Mouse (Mus musculus) forebrain, embryonic 12.5 days (tissue): ENCODE data around the gene Otud3. TPM values are rescaled to one million over a fixed set of nuclear protein-coding genes. Genes with fewer than 3 reads are reported as not detected.
"Not testable (repeated sequence)": the region's sequence is repeated elsewhere in the genome, so short reads cannot be mapped to it uniquely, and the experiment has no call there.

Experiments used
- ATAC-seq: fragments of 200-750 bp; cut with Nextera tagmentation; 2 replicates; pipeline ENCODE4 v1.8.0; 2017; ENCODE audit warnings: moderate TSS enrichment; ENCODE audit not compliant: low FRiP score
- H3K27ac ChIP-seq: fragments of 300-500 bp; sonication (generic); 2 replicates; pipeline ENCODE4 v1.5.1; 2016; ENCODE audit warnings: mild to moderate bottlenecking
- H3K27me3 ChIP-seq: fragments of 300-500 bp; sonication (generic); 2 replicates; pipeline ENCODE4 v1.6.1; 2016; ENCODE audit warnings: mild to moderate bottlenecking
- H3K36me3 ChIP-seq: fragments of 300-500 bp; sonication (generic); replicated peaks from 2 replicates; pipeline ENCODE4 v1.6.1; 2016; ENCODE audit warnings: mild to moderate bottlenecking
- H3K4me1 ChIP-seq: fragments of 300-500 bp; sonication (generic); 2 replicates; pipeline ENCODE4 v1.6.1; 2016
- H3K4me2 ChIP-seq: fragments of 300-500 bp; sonication (generic); 2 replicates; pipeline ENCODE4 v1.6.1; 2016; ENCODE audit warnings: mild to moderate bottlenecking, moderate library complexity
- H3K4me3 ChIP-seq: fragments of 300-500 bp; sonication (generic); replicated peaks from 2 replicates; pipeline ENCODE4 v1.5.1; 2016; ENCODE audit warnings: mild to moderate bottlenecking
- H3K9ac ChIP-seq: fragments of 300-500 bp; sonication (generic); 2 replicates; pipeline ENCODE4 v1.6.1; 2016; ENCODE audit warnings: mild to moderate bottlenecking
- H3K9me3 ChIP-seq: fragments of 300-500 bp; sonication (generic); 2 replicates; pipeline ENCODE4 v1.6.1; 2016
- WGBS: fragments of 180-500 bp; shearing (Covaris S2); methylation state at CpG from one replicate; pipeline ENCODE4 v1.1.7; 2016; 5-methylcytosine and 5-hydroxymethylcytosine counted together
- polyA plus RNA-seq: library from polyadenylated mRNA; unstranded; fragments of >200 nt; fragmentation: Nextera tagmentation; extraction: Ambion mirVana; gene quantifications from 2 replicates; pipeline ENCODE4 v1.2.1, GENCODE M21; 2016

Gene Otud3
- polyA plus RNA-seq, 1 experiment from 2014 or later, result 4.0 TPM

DNA sequence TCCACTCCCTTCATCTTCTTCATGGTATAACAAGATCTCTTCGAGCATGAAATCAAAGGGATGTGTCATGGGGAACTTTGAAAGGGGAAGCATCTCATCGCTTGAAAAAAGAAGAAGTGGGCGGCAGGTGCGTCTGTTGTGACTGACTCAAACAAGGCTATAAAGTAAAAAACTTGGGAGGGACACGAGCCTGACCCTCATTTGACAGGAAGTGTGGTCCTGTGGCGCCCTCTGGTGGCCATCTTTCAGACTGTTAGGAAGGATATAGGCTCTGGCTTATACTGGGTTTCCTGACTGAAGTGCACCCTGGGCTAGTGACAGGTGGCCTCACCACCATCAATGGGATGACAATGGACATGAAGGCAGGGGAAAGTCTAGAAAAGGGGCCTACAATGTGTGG lies 29.5 kb downstream of the Otud3 start:
- Histone ChIP-seq H3K27ac (no peak overlapping the region), H3K4me2 (no peak overlapping the region), H3K36me3 (no peaks in the 10 kb centered on the region), H3K9ac (no peak overlapping the region), H3K27me3 (peaks cover 16% of the 10 kb centered on the region; the same call in 1 of the 2 replicates), H3K4me1 (peaks cover 7% of the 10 kb centered on the region), H3K4me3 (no peak overlapping the region), H3K9me3 (no peaks in the 10 kb centered on the region)
- WGBS, result 19% methylated on average over 6 of the region's 6 CpGs
- ATAC-seq, result no peak

DNA sequence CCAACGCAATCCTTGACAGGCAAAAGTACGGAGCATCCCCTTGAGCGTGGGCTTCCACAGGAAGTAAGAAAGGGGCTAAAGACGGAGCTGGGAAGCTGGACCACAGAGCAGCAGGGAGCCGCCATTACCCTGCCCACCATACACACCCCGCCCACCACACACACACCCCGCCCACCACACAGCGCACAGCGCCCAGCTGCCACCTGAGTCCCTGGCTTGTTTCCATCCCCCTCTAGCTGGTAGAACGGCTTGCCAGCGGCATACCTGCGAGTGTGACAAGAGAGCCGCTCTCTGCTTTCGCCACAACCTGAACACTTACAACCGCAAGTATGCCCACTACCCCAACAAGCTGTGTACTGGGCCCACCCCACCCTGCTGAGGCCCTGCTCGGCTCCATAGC lies 31.6 kb downstream of the Otud3 start:
- H3K27ac ChIP-seq, result no peak overlapping the region
- ATAC-seq, result peak; percentile 53; the same call in 1 of the 2 replicates
- peaks cover 19% of the 10 kb centered on the region; the same call in 1 of the 2 replicates for H3K27me3 ChIP-seq
- peak overlapping the region; percentile 36 for H3K4me2 ChIP-seq
- 9% methylated on average over 15 of the region's 16 CpGs for WGBS
- peaks cover 9% of the 10 kb centered on the region for H3K4me1 ChIP-seq
- no peaks in the 10 kb centered on the region for H3K9me3 ChIP-seq
- H3K9ac ChIP-seq, result peak overlapping the region; percentile 21; the same call in 1 of the 2 replicates
- peak overlapping the region; percentile 11 for H3K4me3 ChIP-seq
- H3K36me3 ChIP-seq, result no peaks in the 10 kb centered on the region

DNA sequence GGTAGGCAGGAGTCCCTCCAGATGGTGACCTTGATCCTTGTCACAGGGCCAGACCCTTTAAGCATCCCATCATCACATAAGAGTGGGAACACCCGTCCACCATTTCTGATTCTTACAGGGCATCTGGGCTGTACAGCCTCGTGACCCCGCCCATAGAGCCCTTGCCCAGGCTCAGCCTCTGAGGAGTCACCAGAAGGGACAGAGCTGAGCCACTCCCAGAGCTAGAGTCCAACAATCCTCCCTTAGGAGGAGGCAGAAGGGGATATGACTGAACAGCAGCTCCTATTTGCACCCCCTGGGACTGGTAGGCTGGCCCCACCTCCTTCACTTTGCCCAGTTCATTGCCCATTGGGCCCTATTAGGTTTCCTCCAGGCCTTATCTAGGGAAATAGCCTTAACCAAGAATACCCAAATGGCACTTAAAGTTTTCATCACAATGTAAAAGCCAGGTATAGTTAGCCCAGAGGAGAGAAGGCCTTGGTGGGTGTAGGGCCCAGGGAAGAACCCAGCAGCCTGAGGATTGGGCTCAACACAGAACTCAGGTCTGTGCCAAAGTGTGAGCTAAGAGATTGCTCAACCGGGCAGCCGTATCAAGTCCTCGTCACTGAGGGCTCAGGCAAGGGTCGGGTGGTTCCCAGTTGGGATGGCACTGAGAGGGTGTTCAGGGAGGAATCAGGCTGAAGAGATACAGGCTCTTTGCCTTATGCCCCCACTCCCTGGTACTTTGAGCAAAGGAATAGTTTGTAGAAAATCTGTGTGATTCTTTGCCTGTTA lies 32.7 kb downstream of the Otud3 start:
- no peak for ATAC-seq
- 88% methylated on average over 7 of the region's 7 CpGs for WGBS
- H3K4me1 ChIP-seq, result peaks cover 9% of the 10 kb centered on the region

DNA sequence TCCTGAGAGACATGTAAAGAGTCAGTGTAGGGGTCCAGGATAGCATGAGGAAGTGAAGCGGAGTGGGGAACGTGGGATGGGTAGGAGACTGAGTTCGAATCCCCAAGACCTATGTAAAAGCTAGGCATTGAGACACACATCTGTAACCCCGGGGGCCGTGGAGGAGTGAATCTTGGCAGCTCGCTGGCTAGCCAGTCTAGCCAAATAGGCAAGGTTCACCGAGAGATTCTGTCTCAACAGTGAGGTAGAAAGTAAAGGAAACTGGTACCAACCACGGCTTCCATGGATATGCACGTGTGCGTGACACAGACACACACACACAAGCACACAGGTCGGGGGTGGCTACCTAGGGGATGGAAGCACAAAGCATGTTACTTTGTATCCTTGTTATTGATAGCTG lies 33.9 kb downstream of the Otud3 start:
- no peak overlapping the region for H3K9ac ChIP-seq
- peaks cover 9% of the 10 kb centered on the region for H3K4me1 ChIP-seq
- H3K4me2 ChIP-seq, result no peak overlapping the region
- WGBS, result 86% methylated on average over 11 of the region's 11 CpGs
- peaks cover 19% of the 10 kb centered on the region; the same call in 1 of the 2 replicates for H3K27me3 ChIP-seq
- H3K4me3 ChIP-seq, result no peak overlapping the region
- H3K36me3 ChIP-seq, result no peaks in the 10 kb centered on the region
- no peaks in the 10 kb centered on the region for H3K9me3 ChIP-seq
- no peak for ATAC-seq
- no peak overlapping the region for H3K27ac ChIP-seq

More for the DNA sequence above, 32.7 kb downstream of the Otud3 start:
- no peak overlapping the region for H3K27ac ChIP-seq
- no peak overlapping the region for H3K9ac ChIP-seq
- no peak overlapping the region for H3K4me2 ChIP-seq
- H3K27me3 ChIP-seq, result peaks cover 19% of the 10 kb centered on the region; the same call in 1 of the 2 replicates
- H3K4me3 ChIP-seq, result no peak overlapping the region
- H3K9me3 ChIP-seq, result no peaks in the 10 kb centered on the region
- no peaks in the 10 kb centered on the region for H3K36me3 ChIP-seq

DNA sequence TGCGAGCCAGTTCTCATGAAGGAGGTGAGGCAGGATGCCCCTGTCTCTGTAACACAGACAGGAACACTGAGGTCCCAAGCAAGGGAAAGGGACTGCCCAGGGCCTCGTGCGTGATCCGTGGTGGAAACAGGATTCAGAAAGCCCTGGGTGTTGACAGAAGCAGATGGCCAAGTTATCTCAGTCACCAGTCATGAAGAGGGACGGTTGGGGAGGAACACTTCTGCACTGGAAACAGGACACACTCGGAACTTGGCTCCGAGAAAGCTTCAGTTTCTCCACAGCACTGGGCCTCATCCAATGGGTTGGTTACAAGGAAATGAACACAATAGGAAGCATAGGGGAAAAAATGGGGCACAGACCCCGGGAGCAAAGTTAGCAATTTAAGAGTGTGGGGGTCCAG lies 35.0 kb downstream of the Otud3 start:
- Histone ChIP-seq H3K4me1 (peaks cover 9% of the 10 kb centered on the region), H3K9ac (no peak overlapping the region), H3K36me3 (no peaks in the 10 kb centered on the region), H3K27ac (no peak overlapping the region), H3K27me3 (peaks cover 19% of the 10 kb centered on the region; the same call in 1 of the 2 replicates), H3K9me3 (no peaks in the 10 kb centered on the region), H3K4me3 (no peak overlapping the region), H3K4me2 (no peak overlapping the region)
- no peak for ATAC-seq
- 74% methylated on average over 8 of the region's 8 CpGs for WGBS

DNA sequence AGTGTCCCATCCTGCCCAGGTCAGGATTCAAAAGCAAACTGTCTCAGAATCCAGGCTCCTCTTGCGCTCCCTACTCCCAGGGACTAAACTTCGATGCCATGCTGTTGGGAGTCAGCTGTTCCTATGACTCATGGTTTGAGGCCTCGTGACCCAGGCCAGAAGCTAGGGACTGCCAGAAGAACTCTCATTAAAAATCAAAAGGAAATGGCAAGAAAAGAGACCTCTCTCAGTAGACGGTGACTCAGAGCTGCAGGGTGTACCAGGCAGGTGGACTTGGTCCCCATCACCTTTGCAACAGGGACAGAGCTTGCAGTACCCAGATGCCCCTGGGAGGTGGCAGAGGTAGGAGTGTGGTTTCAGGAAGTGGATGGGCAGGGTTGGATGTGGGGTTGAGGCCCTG lies 36.0 kb downstream of the Otud3 start, which contains the start of gene Pla2g2e:
Gene Pla2g2e (plus strand): TSS at position 212 of the 400 bp plus-strand sequence.
- Histone ChIP-seq H3K9me3 (no peaks in the 10 kb centered on the region), H3K27ac (no peak within 1 kb of the TSS), H3K4me3 (no peak within 1 kb of the TSS), H3K4me2 (no peak within 1 kb of the TSS), H3K36me3 (no peaks in the 10 kb centered on the region), H3K27me3 (peaks cover 19% of the 10 kb centered on the region; the same call in 1 of the 2 replicates), H3K9ac (no peak within 1 kb of the TSS), H3K4me1 (peaks cover 9% of the 10 kb centered on the region)
- ATAC-seq, result no peak
- WGBS, result 83% methylated on average over 4 of the region's 4 CpGs

DNA sequence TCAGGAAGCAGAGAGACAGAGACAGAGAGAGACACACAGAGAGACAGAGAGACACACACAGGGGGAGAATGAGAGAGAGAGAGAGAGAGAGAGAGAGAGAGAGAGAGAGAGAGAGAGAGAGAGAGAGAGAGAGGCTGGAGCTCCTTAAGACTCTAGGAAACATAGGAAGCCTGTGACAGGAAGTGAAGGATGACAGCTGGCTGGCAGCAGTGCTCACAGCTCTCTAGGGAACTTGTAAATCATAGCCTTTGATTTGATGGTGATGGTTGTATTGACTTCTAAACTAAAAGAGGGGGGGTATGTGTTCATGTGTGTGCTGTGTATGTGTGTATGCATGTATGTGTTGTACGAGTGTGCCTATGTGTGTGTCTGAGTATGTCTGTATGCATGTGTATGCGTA lies 37.8 kb downstream of the Otud3 start:
- Histone ChIP-seq H3K9ac (no peak overlapping the region), H3K36me3 (no peaks in the 10 kb centered on the region), H3K4me3 (no peak overlapping the region), H3K4me1 (0 out of 2 replicates have a peak, but pooled peaks cover 2% of the 10 kb centered on the region), H3K27me3 (peaks cover 4% of the 10 kb centered on the region; the same call in 1 of the 2 replicates), H3K4me2 (no peak overlapping the region), H3K9me3 (no peaks in the 10 kb centered on the region), H3K27ac (no peak overlapping the region)
- ATAC-seq, result no peak
- 94% methylated on average over 2 of the region's 2 CpGs for WGBS

DNA sequence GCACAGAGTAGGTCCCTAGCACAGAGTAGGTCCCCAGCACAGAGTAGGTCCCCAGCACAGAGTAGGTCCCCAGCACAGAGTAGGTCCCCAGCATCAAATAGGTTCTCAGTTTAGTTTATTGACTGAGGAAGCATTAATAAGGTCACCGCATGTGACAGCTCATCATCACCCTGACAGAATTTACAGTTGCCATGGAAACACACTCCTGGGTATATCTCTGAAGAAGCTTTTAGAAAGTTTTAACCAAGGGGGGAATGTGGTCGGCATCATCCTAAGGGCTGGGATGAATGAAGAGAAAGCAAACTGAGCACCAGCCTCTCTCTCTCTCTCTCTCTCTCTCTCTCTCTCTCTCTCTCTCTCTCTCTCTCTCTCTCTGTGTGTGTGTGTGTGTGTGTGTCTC lies 38.5 kb downstream of the Otud3 start:
- 90% methylated on average over 2 of the region's 2 CpGs for WGBS

DNA sequence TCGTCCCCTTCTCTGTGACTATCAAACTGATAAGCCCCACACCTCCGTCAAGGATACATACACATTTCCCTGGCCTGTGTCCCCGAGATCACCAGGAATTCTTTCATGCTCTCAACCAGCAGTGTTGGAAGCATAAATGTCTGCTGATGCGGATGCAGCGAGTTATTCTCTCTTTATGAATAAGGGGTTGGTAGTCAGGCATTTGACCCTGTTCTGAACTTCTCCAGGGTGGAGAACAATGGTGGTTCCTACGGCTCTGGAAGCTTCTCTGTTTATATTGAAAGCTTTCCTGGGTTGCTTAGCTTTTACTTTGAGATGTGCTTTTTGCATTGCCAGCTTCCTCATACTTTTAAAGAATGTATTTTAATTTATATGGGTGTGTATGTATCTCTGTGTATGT lies 39.9 kb downstream of the Otud3 start, which contains the start of gene Gm13030:
Gene Gm13030 (minus strand): TSS at position 101 of the 400 bp plus-strand sequence.
- ATAC-seq, result no peak
- no peaks in the 10 kb centered on the region for H3K4me1 ChIP-seq
- 0 out of 2 replicates have a peak, but pooled peaks cover 3% of the 10 kb centered on the region for H3K27me3 ChIP-seq
- no peak within 1 kb of the TSS for H3K4me3 ChIP-seq
- no peak within 1 kb of the TSS for H3K9ac ChIP-seq
- no peaks in the 10 kb centered on the region for H3K9me3 ChIP-seq
- H3K4me2 ChIP-seq, result no peak within 1 kb of the TSS
- 80% methylated on average over 6 of the region's 6 CpGs for WGBS
- H3K36me3 ChIP-seq, result no peaks in the 10 kb centered on the region
- no peak within 1 kb of the TSS for H3K27ac ChIP-seq

More for the DNA sequence above, 38.5 kb downstream of the Otud3 start:
- H3K4me1 ChIP-seq, H3K27ac ChIP-seq, H3K27me3 ChIP-seq, H3K9ac ChIP-seq, H3K4me2 ChIP-seq, ATAC-seq, H3K4me3 ChIP-seq, H3K9me3 ChIP-seq, H3K36me3 ChIP-seq: not testable (repeated sequence)

DNA sequence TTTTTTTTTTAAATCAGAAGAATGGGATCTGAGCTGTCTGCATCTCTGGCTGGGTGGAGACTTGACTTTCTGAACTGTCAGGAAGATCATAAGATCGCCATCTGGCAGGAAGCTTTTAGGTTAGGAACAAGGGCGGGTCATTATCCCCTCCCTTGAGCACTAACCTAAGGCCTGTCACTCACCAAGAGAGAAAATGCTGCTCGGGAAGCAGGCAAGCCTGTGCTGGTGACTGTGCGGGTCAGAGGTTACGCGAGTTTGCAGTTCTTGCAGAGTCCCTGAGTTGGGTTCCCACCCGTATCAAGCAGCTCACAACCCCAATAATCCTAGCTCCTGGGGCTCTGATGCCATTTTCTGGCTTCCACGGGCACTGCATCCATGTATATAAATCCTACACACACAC lies 45.1 kb downstream of the Otud3 start:
- WGBS, result 74% methylated on average over 8 of the region's 8 CpGs
- H3K27me3 ChIP-seq, result peaks cover 8% of the 10 kb centered on the region
- no peak for ATAC-seq
- H3K36me3 ChIP-seq, result no peaks in the 10 kb centered on the region
- H3K27ac ChIP-seq, result no peak overlapping the region
- H3K4me1 ChIP-seq, result no peaks in the 10 kb centered on the region
- H3K4me2 ChIP-seq, result no peak overlapping the region
- no peak overlapping the region for H3K9ac ChIP-seq
- no peaks in the 10 kb centered on the region for H3K9me3 ChIP-seq
- no peak overlapping the region for H3K4me3 ChIP-seq

DNA sequence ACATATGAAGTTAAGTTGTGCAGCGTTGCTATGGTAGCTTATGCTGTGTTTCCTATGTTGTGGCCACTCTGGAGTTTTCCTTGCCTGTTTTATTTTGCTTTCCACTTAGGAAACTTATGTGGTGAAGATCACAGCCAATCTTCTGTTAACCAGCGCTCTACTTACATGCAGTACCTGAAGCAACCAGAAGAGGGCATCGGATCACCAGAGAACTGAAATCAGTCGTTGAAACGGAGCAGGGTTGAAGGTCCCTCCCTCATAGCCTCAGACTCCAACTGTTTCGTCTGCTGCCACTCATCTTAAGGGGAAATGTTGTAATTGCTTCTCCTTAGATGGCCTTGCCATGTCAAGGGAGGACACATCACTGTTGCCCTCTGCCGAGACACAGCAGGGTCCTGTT lies 47.3 kb downstream of the Otud3 start:
- Histone ChIP-seq H3K4me1 (no peaks in the 10 kb centered on the region), H3K4me2 (no peak overlapping the region), H3K9ac (no peak overlapping the region), H3K9me3 (no peaks in the 10 kb centered on the region), H3K27me3 (peaks cover 8% of the 10 kb centered on the region), H3K36me3 (no peaks in the 10 kb centered on the region), H3K4me3 (no peak overlapping the region), H3K27ac (no peak overlapping the region)
- ATAC-seq, result no peak
- WGBS, result 15% methylated on average over 7 of the region's 7 CpGs

DNA sequence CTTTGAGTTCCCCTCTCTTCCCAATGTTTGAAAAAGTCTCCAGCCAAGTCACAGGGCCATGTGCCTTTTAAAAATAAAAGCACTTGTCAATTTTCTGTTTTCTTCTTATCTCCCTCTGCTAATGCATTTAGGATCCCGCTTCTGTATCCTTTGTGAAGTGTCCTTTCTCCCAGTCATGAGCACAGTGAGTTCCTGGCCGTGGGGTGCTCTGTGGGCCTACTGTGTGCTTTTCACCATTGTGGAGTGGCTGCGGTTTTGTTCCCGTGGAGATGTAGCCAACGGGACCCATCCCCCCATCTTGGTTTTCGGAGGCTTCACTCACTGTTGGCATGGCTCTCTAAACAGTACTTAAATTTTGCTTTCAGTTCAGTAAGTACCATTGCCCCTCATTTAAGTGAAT lies 47.8 kb downstream of the Otud3 start:
- peaks cover 8% of the 10 kb centered on the region for H3K27me3 ChIP-seq
- 74% methylated on average over 6 of the region's 6 CpGs for WGBS
- no peak for ATAC-seq

DNA sequence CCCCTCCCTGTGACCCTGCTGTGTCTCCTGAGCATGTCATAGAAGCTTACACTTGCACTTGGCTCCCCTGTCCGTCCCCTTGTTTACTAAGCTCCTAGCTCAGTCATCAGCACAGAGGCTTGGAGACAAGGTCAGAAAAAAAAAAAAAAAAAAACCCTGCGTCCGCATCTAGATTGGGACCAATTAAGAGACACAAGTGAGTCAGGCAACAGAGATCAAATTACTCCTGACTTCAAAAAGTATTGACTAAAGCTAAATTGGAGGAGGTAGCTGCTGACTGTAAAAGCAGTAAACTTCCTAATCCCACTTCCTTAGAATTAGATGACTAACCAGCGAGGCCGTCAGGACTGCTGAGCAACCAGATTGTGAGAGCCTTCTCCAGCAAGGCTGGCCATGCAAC lies 48.7 kb downstream of the Otud3 start:
- WGBS, result 61% methylated on average over 5 of the region's 5 CpGs
- H3K9ac ChIP-seq, result no peak overlapping the region
- no peaks in the 10 kb centered on the region for H3K4me1 ChIP-seq
- H3K36me3 ChIP-seq, result no peaks in the 10 kb centered on the region
- H3K27me3 ChIP-seq, result peaks cover 8% of the 10 kb centered on the region
- H3K27ac ChIP-seq, result no peak overlapping the region
- no peak overlapping the region for H3K4me2 ChIP-seq
- H3K4me3 ChIP-seq, result no peak overlapping the region
- no peak for ATAC-seq
- no peaks in the 10 kb centered on the region for H3K9me3 ChIP-seq

More for the DNA sequence above, 47.8 kb downstream of the Otud3 start:
- Histone ChIP-seq H3K4me3 (no peak overlapping the region), H3K9me3 (no peaks in the 10 kb centered on the region), H3K36me3 (no peaks in the 10 kb centered on the region), H3K9ac (no peak overlapping the region), H3K27ac (no peak overlapping the region), H3K4me2 (no peak overlapping the region), H3K4me1 (no peaks in the 10 kb centered on the region)
